Mouse (Mus musculus): ENCODE measurements at regions not wholly inside any gene's neighbourhood (a gene's known extent, or its start where the extent isn't known, plus 50 kb on each side); places are given as distances from the start of the nearest gene placed in this dataset.

DNA sequence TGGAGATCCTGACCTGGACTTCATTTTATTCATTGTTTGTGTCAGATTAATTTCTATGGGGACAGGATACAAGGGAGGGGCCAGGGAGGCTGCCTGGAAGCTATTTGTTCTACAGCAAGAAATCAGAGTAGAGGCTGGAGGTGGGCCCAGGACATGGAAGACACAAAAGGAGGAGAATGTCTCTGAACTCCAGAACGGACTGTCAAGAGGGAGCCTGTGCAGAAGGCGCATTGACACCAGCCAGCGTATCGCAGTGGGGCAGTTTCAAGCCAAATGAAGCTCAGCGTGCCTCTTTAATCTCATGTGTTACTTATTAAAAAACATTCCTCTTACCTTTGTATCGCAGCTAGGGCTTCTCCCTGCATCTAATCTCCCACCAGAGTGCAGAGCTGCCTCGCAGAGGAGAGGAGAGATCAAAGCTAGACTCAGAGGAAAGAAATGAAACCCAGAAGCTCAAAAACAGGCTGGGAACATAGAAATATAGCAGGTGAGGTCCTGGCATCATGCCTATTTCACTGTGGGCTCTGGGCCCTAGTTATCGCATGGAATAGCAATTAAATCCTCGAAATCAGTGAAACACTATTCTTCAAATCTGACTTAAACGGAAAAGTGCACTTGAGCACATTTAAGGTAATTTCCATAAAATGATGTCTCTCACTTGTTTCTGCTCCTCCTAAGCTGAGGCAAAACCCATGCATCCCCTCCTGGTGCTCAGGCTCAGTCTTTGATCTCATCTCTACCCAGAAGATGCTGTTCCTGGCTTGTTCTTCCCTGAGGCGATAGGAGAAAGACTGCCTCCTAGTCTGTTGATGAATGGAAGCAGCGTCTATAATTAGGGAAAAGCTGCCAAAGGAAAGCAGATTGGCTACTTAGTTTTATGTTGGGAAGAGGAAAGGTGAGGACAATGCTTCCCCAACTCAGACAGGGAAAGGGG is 491.4 kb downstream of the Poteg start:
- Histone ChIP-seq H3K27ac (ENCODE audit: insufficient read depth, low read length) (no peak overlapping the region), H3K4me3 (ENCODE audit: insufficient read depth, low read length) (no peak overlapping the region), H3K4me1 (ENCODE audit: control insufficient read depth, insufficient read depth, low read length) (no peaks in the 10 kb centered on the region)
- TF ChIP-seq CTCF (IDR thresholded peaks at IDR 0.05; ENCODE audit: extremely low read depth, insufficient read depth, low read length), result no peak
- TF ChIP-seq POLR2A (IDR thresholded peaks at IDR 0.05; ENCODE audit: extremely low read depth, insufficient read depth, low read length), result no peak

DNA sequence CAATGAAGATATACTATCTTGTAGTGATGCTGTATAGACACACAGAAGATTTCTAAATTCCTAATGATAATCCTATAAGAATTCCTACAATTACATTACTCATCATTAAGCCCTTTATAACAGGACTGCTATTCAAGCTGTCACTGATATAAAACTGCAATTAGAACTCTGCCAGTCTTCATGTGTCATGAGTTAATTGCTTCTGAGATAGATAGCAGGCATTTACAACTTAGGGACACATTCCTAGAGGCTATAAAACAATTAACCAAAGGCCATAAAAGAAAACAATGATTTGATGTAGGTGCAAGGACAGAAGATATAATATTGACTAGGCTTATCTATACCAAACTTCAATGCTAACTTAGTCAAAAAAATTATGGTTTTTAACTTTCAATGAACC is 507.5 kb downstream of the Poteg start:
- Histone ChIP-seq H3K27ac (ENCODE audit: insufficient read depth, low read length) (no peak overlapping the region), H3K4me1 (ENCODE audit: control insufficient read depth, insufficient read depth, low read length) (no peaks in the 10 kb centered on the region), H3K4me3 (ENCODE audit: insufficient read depth, low read length) (no peak overlapping the region)
- no peak for TF ChIP-seq POLR2A (IDR thresholded peaks at IDR 0.05; ENCODE audit: extremely low read depth, insufficient read depth, low read length)
- TF ChIP-seq CTCF (IDR thresholded peaks at IDR 0.05; ENCODE audit: extremely low read depth, insufficient read depth, low read length), result no peak

DNA sequence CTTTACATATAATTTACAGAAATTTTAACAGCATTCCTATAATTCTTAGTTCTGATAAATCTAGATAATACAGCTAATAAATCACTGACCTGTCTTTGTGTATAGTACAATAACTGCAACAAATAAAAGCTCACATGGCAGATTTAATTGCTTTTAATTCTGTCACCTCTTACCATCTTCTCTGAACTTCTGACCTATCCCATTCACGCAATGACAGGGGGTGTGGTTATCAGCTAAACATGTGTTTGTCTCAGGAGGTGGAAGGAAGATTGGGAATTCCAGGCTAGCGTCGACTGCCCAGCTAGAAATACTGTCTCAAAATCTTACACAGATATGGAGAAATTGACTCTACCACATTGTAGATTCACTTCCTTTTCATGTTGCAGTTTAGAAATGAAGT is 533.5 kb downstream of the Poteg start:
- no peak overlapping the region for H3K4me3 ChIP-seq (ENCODE audit: insufficient read depth, low read length)

DNA sequence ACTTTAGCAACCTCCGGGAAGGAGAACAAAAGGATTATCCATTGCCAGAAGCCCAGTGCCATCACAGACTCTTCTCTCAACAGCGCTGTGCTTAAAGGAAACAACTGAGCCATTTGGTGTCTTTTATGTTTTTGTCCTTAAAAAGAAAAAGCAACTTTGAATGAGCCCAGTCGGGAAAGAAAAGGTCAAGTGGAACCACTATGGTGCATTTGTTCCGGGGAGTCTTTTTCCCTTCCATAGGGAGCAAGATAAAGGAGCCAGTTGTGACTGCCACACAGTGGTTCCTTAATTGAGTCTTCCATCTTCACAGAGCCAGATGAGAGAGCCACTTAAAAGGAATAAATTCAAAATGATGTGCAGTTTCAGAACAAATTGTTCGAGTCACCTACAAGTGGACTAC is 534.3 kb downstream of the Poteg start:
- Histone ChIP-seq H3K27ac (ENCODE audit: insufficient read depth, low read length) (no peak overlapping the region), H3K4me1 (ENCODE audit: control insufficient read depth, insufficient read depth, low read length) (no peaks in the 10 kb centered on the region), H3K4me3 (ENCODE audit: insufficient read depth, low read length) (no peak overlapping the region)
- no peak for TF ChIP-seq POLR2A (IDR thresholded peaks at IDR 0.05; ENCODE audit: extremely low read depth, insufficient read depth, low read length)
- no peak for TF ChIP-seq CTCF (IDR thresholded peaks at IDR 0.05; ENCODE audit: extremely low read depth, insufficient read depth, low read length)

More for the DNA sequence above, 533.5 kb downstream of the Poteg start:
- TF ChIP-seq CTCF (IDR thresholded peaks at IDR 0.05; ENCODE audit: extremely low read depth, insufficient read depth, low read length), result no peak
- TF ChIP-seq POLR2A (IDR thresholded peaks at IDR 0.05; ENCODE audit: extremely low read depth, insufficient read depth, low read length), result no peak
- Histone ChIP-seq H3K4me1 (ENCODE audit: control insufficient read depth, insufficient read depth, low read length) (no peaks in the 10 kb centered on the region), H3K27ac (ENCODE audit: insufficient read depth, low read length) (no peak overlapping the region)

DNA sequence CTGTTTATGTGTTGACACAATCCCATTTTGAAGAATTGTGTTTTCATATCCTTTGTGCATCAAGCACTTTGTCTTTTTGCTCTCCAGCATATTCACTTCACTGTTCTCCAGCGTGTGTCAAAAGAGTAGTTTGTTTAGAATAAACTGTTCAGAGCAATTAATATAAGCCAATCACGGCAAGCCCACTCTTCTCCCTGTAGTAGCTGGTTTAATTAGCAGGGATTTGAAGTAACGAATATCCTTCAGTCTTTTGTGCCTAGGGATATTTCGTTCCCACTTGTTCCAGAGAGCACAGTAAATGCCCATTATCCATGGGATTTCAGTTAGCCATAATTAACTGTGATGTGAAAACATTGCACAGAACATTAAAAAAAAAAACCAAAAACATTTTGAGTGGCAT is 565.4 kb downstream of the Poteg start:
- no peak overlapping the region for H3K27ac ChIP-seq (ENCODE audit: insufficient read depth, low read length)
- no peak for TF ChIP-seq POLR2A (IDR thresholded peaks at IDR 0.05; ENCODE audit: extremely low read depth, insufficient read depth, low read length)
- no peak for TF ChIP-seq CTCF (IDR thresholded peaks at IDR 0.05; ENCODE audit: extremely low read depth, insufficient read depth, low read length)

More for the DNA sequence above, 565.4 kb downstream of the Poteg start:
- H3K4me3 ChIP-seq (ENCODE audit: insufficient read depth, low read length), result no peak overlapping the region
- no peaks in the 10 kb centered on the region for H3K4me1 ChIP-seq (ENCODE audit: control insufficient read depth, insufficient read depth, low read length)

All from cortical plate, adult 2 months (tissue).